Mouse (Mus musculus): ENCODE results near the gene Pgp. TPM values are rescaled to one million over a fixed set of nuclear protein-coding genes. Genes with fewer than 3 reads are reported as not detected.

The Pgp gene
- polyA plus RNA-seq, 1 experiment from 2014 or later: 51.0 TPM

DNA sequence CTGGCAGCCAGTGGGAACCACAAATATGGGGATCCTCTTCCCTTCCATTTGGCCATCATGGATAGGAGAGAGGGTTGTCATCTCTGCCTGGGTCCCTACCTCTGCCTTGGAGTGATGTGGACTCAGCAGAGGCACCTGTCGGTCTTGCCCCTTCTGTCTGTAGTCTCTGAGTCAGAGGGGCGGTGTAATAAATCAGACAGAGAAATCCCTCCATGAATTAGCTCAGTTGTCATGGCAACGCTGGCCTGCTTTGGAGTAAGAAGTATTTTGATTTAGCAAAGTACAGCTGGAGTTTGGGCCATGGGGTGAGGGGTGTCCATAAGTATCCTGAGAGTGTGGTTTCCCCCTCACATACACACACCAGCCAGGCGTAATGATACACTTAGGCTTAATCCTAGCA is 20.2 kb downstream of the Pgp start:
- peaks cover 39% of the 10 kb centered on the region for H3K4me1 ChIP-seq
- H3K9me3 ChIP-seq: no peaks in the 10 kb centered on the region
- H3K27me3 ChIP-seq: no peaks in the 10 kb centered on the region
- H3K27ac ChIP-seq (replicated peaks): peak overlapping the region; percentile 91
- H3K36me3 ChIP-seq: no peaks in the 10 kb centered on the region
- H3K4me2 ChIP-seq (replicated peaks): peak overlapping the region; percentile 69; the same call in 1 of the 2 replicates
- ATAC-seq (replicated peaks): no peak
- WGBS: 57% methylated on average over 4 of the region's 4 CpGs
- H3K4me3 ChIP-seq: peak overlapping the region; percentile 79
- no peak overlapping the region for H3K9ac ChIP-seq (replicated peaks)

DNA sequence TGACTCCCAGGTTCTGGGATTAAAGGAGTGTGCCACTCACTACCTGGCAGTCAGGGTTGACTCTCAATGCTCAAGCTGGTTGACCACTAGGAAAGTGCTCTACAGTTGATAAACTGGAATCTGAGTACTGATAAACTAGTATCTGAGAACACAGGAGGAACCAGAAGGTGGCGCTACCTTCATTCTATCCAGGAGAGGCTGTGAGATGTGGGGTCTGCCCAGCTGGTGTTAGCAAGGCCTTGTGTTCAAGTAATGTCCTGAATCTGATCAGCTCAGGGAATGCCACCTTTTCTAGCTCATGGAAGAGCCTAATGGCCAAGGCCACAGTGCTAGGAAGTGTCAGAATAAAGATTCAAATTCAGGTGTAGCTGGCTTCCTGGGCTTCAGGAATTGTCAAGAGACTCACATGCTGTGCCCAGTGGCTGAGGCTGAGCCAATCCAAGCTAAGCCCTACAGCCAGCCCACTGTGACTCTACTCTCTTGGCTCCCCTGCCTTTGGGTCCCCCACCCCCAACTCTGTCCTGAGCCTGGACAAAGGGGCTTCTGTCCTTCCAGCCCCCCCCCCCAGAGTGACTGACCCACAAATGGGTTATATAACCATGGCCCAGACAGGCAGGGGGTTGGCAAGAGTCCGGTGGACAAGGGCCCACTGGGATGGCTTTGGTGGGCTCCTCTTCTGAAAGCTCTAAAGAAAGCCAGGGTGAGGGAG is 24.6 kb downstream of the Pgp start:
- H3K36me3 ChIP-seq: peaks cover 33% of the 10 kb centered on the region
- H3K27ac ChIP-seq (replicated peaks): no peak overlapping the region; the same call in 1 of the 2 replicates
- no peak overlapping the region for H3K4me3 ChIP-seq
- H3K27me3 ChIP-seq: no peaks in the 10 kb centered on the region
- H3K9ac ChIP-seq (replicated peaks): no peak overlapping the region
- ATAC-seq (replicated peaks): no peak
- 35% methylated on average over 2 of the region's 2 CpGs for WGBS
- no peak overlapping the region for H3K4me2 ChIP-seq (replicated peaks)
- peaks cover 21% of the 10 kb centered on the region for H3K4me1 ChIP-seq
- H3K9me3 ChIP-seq: no peaks in the 10 kb centered on the region

DNA sequence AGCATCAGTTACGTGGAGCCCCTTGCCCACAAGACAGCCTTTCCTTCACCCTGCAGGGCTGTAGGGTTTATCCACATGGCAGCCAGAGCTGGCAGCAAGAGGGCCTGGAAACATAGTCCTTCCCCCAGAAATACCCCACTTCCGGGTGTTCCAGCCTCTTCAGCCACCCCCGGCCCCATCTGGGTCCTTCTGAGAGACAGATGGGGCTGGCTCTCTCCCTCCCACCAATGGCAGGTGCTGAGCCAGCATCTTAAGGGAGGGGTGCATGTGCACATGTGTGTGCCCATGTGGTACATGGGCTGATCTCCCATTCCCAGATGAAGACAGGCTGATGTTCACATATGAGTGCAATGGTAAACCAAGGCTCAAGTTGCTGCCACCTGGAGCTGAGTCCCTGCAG is 25.3 kb downstream of the Pgp start:
- 75% methylated on average over 3 of the region's 3 CpGs for whole genome bisulfite sequencing
- peaks cover 37% of the 10 kb centered on the region for H3K36me3 ChIP-seq
- H3K4me1 ChIP-seq: peaks cover 14% of the 10 kb centered on the region
- H3K9me3 ChIP-seq: no peaks in the 10 kb centered on the region
- H3K9ac ChIP-seq (replicated peaks): no peak overlapping the region
- H3K27ac ChIP-seq (replicated peaks): 0 out of 2 replicates have a peak overlapping the region, but pooled peaks have one; percentile 14
- no peak overlapping the region for H3K4me3 ChIP-seq
- ATAC-seq (replicated peaks): no peak; the same call in 1 of the 2 replicates
- no peaks in the 10 kb centered on the region for H3K27me3 ChIP-seq
- no peak overlapping the region for H3K4me2 ChIP-seq (replicated peaks)

DNA sequence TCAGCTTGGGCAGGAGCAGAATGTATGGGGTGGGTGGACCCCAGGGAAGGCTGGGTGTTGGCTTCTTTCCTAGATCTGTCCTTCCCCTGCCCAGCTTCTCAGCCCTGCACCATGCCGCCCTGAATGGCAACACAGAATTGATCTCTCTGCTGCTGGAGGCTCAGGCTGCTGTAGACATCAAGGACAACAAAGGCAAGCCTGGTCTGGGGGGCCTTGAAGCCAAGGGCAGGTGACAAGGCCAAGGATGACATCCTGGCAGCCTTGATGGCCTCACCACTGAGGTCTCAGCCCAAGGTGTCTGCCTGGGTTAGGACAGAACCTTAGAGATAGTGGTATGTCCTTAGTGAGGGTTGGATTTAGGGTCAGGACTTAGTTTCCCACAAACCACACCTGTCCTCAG is 25.8 kb downstream of the Pgp start:
- 79% methylated on average over 1 of the region's 1 CpGs for WGBS
- Histone ChIP-seq H3K27me3 (no peaks in the 10 kb centered on the region), H3K27ac (replicated peaks) (0 out of 2 replicates have a peak overlapping the region, but pooled peaks have one; percentile 14), H3K9me3 (no peaks in the 10 kb centered on the region), H3K36me3 (peaks cover 43% of the 10 kb centered on the region), H3K9ac (replicated peaks) (no peak overlapping the region), H3K4me1 (0 out of 2 replicates have a peak, but pooled peaks cover 8% of the 10 kb centered on the region), H3K4me3 (no peak overlapping the region), H3K4me2 (replicated peaks) (no peak overlapping the region)
- ATAC-seq (replicated peaks): no peak

DNA sequence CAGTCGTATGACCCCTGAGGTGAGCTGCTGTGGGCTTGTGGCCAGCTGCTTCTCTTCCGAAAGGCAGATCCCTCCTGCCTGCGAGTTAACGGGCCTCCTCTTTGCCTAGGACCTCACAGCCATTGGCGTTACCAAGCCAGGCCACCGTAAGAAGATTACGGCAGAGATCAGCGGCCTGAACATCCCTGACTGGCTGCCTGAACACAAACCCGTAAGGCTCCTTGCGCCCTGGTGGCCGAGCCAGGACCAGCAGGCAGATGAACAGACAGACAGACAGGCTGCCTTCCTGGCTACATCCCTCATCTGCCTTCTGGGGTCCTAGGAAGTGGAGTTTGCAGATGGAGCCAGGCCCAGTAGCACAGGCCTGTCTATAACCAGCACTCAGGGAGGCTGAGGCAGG is 32.0 kb downstream of the Pgp start:
- Histone ChIP-seq H3K9ac (replicated peaks) (no peak overlapping the region), H3K4me3 (no peak overlapping the region), H3K27ac (replicated peaks) (no peak overlapping the region), H3K36me3 (peaks cover 79% of the 10 kb centered on the region), H3K27me3 (no peaks in the 10 kb centered on the region), H3K9me3 (no peaks in the 10 kb centered on the region), H3K4me1 (no peaks in the 10 kb centered on the region), H3K4me2 (replicated peaks) (no peak overlapping the region)
- 34% methylated on average over 11 of the region's 11 CpGs for WGBS
- no peak for ATAC-seq (replicated peaks)

DNA sequence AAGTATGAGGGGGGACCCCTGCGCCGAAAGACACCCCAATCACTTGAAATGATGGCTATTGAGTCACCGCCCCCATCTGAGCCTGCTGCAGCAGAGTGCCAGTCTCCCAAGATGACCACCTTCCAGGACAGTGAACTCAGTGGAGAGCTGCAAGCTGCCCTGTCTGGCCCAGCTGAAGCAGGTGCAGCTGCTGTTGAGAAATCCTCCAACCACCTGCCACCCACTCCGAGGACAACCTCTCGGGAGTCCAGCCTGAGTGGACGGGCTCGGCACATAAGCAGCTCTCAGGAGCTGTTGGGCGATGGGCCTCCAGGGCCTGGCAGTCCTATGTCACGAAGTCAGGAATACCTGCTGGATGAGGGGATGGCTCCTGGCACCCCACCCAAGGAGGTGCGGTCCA is 33.9 kb downstream of the Pgp start:
- Histone ChIP-seq H3K4me1 (no peaks in the 10 kb centered on the region), H3K9me3 (no peaks in the 10 kb centered on the region), H3K27ac (replicated peaks) (no peak overlapping the region), H3K4me3 (no peak overlapping the region), H3K4me2 (replicated peaks) (no peak overlapping the region), H3K27me3 (no peaks in the 10 kb centered on the region), H3K9ac (replicated peaks) (no peak overlapping the region), H3K36me3 (peaks cover 79% of the 10 kb centered on the region)
- no peak for ATAC-seq (replicated peaks)
- WGBS: 86% methylated on average over 10 of the region's 10 CpGs

DNA sequence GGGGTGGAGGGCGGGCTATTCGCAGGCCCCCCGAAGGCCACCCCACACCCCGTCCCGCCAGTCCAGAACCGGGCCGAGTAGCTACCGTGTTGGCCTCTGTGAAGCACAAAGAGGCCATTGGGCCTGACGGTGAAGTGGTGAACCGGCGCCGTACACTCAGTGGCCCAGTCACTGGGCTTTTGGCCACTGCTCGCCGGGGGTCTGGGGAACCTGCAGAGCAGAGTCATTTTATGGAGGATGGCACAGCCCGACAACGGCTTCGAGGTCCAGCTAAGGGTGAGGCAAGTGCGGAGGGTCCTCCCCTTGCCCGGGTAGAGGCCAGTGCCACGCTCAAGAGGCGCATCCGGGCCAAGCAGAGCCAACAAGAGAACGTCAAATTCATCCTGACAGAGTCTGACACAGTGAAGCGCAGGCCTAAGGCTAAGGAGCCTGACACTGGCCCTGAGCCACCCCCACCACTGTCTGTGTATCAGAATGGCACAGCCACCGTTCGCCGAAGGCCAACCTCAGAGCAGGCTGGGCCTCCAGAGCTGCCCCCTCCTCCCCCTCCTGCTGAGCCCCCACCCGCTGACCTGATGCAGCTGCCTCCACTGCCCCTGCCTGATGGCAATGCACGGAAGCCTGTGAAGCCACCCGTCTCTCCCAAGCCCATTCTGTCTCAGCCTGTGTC is 35.2 kb downstream of the Pgp start:
- Histone ChIP-seq H3K27me3 (no peaks in the 10 kb centered on the region), H3K4me2 (replicated peaks) (no peak overlapping the region), H3K9me3 (no peaks in the 10 kb centered on the region), H3K9ac (replicated peaks) (no peak overlapping the region), H3K4me1 (no peaks in the 10 kb centered on the region), H3K36me3 (peaks cover 83% of the 10 kb centered on the region), H3K27ac (replicated peaks) (no peak overlapping the region), H3K4me3 (no peak overlapping the region)
- ATAC-seq (replicated peaks): no peak
- WGBS: 93% methylated on average over 30 of the region's 30 CpGs

DNA sequence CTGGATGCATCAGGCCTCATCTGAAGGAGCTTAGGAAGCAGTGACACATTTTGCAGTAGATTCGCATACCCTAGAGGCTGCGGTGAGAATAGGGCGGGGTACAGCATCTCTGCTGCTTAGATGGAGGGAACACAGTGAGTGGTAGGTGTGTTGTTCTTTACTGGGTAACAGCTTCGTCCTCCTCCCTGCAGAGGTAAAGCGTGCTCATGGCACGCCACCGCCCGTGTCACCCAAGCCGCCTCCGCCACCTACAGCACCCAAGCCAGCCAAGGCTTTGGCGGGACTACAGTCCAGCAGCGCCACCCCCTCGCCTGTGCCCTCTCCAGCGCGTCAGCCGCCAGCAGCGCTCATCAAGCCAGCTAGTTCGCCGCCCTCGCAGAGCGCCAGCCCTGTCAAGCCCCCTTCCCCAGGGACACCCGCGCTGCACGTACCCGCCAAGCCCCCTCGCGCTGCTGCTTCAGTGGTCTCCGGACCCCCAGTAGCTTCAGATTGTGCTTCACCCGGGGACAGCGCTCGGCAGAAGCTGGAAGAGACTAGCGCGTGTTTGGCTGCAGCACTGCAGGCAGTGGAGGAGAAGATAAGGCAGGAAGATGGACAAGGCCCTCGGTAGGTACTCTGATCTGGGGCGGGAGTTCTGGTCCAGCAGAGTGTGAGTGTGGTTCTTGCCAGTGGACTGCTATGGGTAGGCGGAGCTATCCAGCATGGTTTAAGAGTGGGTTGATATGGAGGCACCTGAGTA is 36.3 kb downstream of the Pgp start:
- 30% methylated on average over 35 of the region's 36 CpGs for WGBS
- no peak for ATAC-seq (replicated peaks)
- Histone ChIP-seq H3K4me3 (no peak overlapping the region), H3K36me3 (peaks cover 83% of the 10 kb centered on the region), H3K9ac (replicated peaks) (no peak overlapping the region), H3K4me1 (no peaks in the 10 kb centered on the region), H3K27me3 (no peaks in the 10 kb centered on the region), H3K9me3 (no peaks in the 10 kb centered on the region), H3K27ac (replicated peaks) (no peak overlapping the region), H3K4me2 (replicated peaks) (no peak overlapping the region)

DNA sequence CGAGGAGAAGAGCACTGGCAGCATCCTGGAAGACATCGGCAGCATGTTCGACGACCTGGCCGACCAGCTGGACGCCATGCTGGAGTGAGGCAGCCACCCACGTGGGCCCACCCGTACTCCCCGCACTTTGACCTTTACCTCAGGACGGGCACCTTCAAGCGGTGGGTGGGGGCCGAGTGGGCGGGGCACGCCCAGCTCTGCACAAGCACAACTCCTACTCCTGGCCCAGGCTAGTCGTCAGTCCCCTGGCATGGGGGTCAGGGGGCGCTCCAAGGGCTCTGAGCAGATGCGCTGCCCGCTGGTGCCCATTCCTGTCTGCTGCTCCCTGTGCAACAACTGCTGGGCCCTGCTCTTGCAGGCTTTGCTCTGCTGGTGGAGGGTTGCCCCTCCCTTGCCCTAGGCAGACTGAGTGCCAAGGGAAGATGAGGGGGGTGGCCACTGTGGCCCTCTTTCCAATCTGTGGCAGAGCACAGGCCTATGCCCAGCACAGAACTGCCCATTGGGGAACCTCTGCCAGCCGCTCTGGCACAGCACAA is 37.0 kb downstream of the Pgp start:
- H3K9ac ChIP-seq (replicated peaks): no peak overlapping the region
- H3K4me2 ChIP-seq (replicated peaks): no peak overlapping the region
- no peaks in the 10 kb centered on the region for H3K27me3 ChIP-seq
- peaks cover 83% of the 10 kb centered on the region for H3K36me3 ChIP-seq
- WGBS: 60% methylated on average over 19 of the region's 19 CpGs
- H3K27ac ChIP-seq (replicated peaks): no peak overlapping the region
- no peaks in the 10 kb centered on the region for H3K9me3 ChIP-seq
- H3K4me1 ChIP-seq: no peaks in the 10 kb centered on the region
- no peak overlapping the region for H3K4me3 ChIP-seq
- ATAC-seq (replicated peaks): no peak; the same call in 1 of the 2 replicates

DNA sequence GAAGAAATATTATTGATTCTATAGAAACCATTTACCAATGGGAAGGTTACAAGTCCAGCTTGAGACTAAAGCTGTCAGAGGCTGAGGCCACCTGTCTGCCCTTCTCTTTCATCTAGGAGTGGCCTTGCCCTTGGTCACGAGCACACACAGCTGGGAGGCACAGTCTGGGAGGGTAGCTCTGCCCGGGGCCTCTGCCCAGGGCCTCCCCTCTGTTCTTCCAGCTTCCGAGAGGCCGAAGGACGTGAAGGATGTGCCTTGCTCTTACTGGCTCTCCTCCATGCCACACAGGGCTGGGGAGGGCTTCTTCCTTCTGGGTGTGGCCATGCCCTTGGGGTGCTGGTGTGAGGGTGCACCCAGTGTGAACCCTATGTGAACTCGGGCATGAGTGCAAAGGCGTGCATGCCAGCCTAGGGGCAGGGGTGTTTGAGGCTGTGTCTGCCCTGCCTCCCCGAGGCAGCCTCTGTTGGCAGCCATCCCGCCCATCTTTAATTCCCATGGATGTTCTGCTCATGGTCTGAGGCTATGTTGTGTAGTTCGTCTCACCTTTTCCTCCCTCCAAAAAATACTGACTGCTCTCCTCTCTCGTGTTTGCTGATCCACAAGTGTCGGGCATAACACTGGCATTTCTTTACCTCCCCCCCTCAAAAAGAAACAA is 37.7 kb downstream of the Pgp start:
- Histone ChIP-seq H3K9ac (replicated peaks) (no peak overlapping the region), H3K4me2 (replicated peaks) (no peak overlapping the region), H3K9me3 (no peaks in the 10 kb centered on the region), H3K27ac (replicated peaks) (no peak overlapping the region), H3K27me3 (no peaks in the 10 kb centered on the region), H3K4me3 (no peak overlapping the region), H3K4me1 (no peaks in the 10 kb centered on the region), H3K36me3 (peaks cover 76% of the 10 kb centered on the region)
- no peak for ATAC-seq (replicated peaks)
- 83% methylated on average over 12 of the region's 12 CpGs for WGBS

DNA sequence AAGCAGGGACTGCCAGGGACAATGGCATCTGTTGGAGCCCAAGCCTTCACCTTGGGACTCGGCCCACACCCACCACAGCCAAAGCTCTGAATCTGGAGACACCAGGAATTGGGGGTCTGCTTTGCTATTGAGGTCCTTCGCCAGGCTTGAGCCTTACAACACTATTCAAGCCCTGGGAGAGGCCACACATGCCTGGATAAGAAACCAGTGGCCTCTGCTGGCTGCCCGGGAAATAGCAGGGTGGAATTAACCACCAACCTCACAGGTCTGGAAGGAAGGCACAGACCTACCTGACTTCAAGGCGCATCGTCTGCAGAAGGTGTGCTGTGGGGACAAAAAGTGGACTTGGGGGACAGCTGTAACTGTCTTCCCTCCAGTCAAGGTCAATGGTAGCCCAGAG is 43.4 kb downstream of the Pgp start:
- Histone ChIP-seq H3K27ac (replicated peaks) (no peak overlapping the region), H3K9ac (replicated peaks) (no peak overlapping the region), H3K36me3 (peaks cover 78% of the 10 kb centered on the region), H3K27me3 (no peaks in the 10 kb centered on the region), H3K4me3 (no peak overlapping the region), H3K9me3 (no peaks in the 10 kb centered on the region), H3K4me1 (no peaks in the 10 kb centered on the region), H3K4me2 (replicated peaks) (no peak overlapping the region)
- WGBS: 49% methylated on average over 5 of the region's 5 CpGs
- peak; percentile 62 for ATAC-seq (replicated peaks)
